Mouse (Mus musculus) testis, adult 2 months (tissue): ENCODE data around the gene Rnf19b. TPM values are rescaled to one million over a fixed set of nuclear protein-coding genes. Genes with fewer than 3 reads are reported as not detected.
A peak's percentile ranks its signal among the peaks of the same experiment; 100 is the strongest.

Source experiments
- H3K27ac ChIP-seq: fragments of 200-500 bp; 2 replicates; pipeline ENCODE4 v1.5.1; 2012; ENCODE audit warnings: low read depth, low read length; ENCODE audit not compliant: control insufficient read depth, insufficient read depth
- H3K27me3 ChIP-seq: fragments of 200-500 bp; 2 replicates; pipeline ENCODE4 v1.6.1; 2012; ENCODE audit warnings: mild to moderate bottlenecking, low read length, moderate library complexity; ENCODE audit not compliant: control insufficient read depth, insufficient read depth
- H3K36me3 ChIP-seq: fragments of 200-500 bp; 2 replicates; pipeline ENCODE4 v1.6.1; 2012; ENCODE audit warnings: mild to moderate bottlenecking, low read length; ENCODE audit not compliant: control insufficient read depth, insufficient read depth
- H3K4me1 ChIP-seq: fragments of 200-500 bp; 2 replicates; pipeline ENCODE4 v1.6.1; 2012; ENCODE audit warnings: low read length; ENCODE audit not compliant: control insufficient read depth, insufficient read depth
- H3K4me3 ChIP-seq: fragments of 200-500 bp; 2 replicates; pipeline ENCODE4 v1.5.1; 2012; ENCODE audit warnings: low read depth, mild to moderate bottlenecking, low read length, moderate library complexity, mixed read lengths; ENCODE audit not compliant: control insufficient read depth
- CTCF ChIP-seq: fragments of 200-500 bp; IDR thresholded peaks from 2 replicates; pipeline ENCODE4 v1.5.1; 2012; ENCODE audit warnings: low read depth, mild to moderate bottlenecking, inconsistent platforms, low read length, moderate library complexity; ENCODE audit not compliant: control insufficient read depth, insufficient read depth, insufficient replicate concordance
- POLR2A ChIP-seq: fragments of 200-500 bp; IDR thresholded peaks from 2 replicates; pipeline ENCODE4 v1.6.1; 2012; ENCODE audit warnings: low read depth, mild to moderate bottlenecking, inconsistent platforms, low read length, moderate library complexity; ENCODE audit not compliant: control insufficient read depth
- polyA plus RNA-seq: library from polyadenylated mRNA; depleted of rRNA; stranded (reverse); fragments of >200 nt; gene quantifications from 2 replicates; pipeline ENCODE4 v1.2.3, GENCODE M21; 2012

Rnf19b gene
- polyA plus RNA-seq, 1 experiment, result 515 TPM

DNA sequence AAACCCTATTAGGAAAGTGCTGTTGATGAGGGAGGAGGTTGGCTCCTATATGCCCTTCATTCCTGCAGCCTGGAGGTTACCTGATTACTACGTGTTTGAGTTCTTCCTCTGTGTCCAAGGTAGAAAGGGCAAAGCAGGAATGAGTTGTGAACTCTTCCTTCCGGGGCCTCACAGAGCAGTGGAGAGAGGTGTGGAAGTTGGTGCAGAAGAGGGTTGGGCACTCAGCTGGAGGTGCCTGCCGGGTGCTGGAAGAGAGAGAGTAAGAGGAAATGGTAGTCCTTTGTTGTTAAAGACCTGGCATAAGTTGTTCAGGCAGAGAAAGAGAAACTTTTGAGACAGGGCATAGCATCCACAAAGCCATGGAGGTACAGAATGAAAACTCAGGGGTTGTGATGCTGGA is 23.9 kb downstream of the Rnf19b start:
- H3K27me3 ChIP-seq, result no peaks in the 10 kb centered on the region
- no peak overlapping the region for H3K27ac ChIP-seq
- H3K4me3 ChIP-seq, result no peak overlapping the region
- peaks cover 1% of the 10 kb centered on the region; the same call in 1 of the 2 replicates for H3K36me3 ChIP-seq
- TF ChIP-seq CTCF (no peak), POLR2A (no peak)
- no peaks in the 10 kb centered on the region for H3K4me1 ChIP-seq

DNA sequence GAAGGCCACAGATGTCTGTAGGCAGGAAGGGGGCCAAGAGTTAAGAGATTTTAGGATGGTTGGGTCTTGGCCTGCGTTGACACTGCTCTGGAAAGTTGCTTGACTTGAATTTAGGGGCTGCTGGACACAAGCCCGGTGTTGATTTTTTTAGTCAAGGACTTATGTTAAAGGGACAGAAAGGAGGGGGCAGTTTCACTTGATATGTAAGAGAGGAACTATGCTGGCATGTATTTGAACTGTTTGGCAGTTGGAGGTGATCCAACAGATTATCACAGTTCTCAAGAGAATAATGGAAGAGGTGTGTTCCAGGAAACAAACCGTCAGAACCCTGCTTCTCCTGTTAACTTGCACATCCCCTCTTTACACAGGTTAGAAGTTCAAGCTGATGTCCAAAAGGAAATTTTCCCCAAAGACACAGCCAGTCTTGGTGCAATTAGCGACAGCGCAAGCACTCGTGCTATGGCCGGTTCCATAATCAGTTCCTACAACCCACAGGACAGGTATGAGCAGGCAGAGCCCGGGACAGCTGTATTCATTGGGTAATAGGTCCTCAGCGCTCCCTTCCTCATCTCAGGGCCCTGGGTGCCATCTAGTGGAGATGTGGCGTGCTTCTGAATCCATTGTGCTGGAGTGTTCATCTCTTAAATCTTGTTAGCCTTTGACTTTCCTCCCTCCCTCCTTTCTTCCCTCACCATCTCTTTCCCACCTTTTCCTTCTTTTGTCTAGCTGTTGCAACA is 24.5 kb downstream of the Rnf19b start:
- Histone ChIP-seq H3K4me3 (no peak overlapping the region), H3K27ac (no peak overlapping the region), H3K27me3 (no peaks in the 10 kb centered on the region), H3K4me1 (no peaks in the 10 kb centered on the region), H3K36me3 (peaks cover 1% of the 10 kb centered on the region; the same call in 1 of the 2 replicates)
- TF ChIP-seq CTCF (peak; percentile 54; the same call in 1 of the 2 replicates), POLR2A (no peak)

DNA sequence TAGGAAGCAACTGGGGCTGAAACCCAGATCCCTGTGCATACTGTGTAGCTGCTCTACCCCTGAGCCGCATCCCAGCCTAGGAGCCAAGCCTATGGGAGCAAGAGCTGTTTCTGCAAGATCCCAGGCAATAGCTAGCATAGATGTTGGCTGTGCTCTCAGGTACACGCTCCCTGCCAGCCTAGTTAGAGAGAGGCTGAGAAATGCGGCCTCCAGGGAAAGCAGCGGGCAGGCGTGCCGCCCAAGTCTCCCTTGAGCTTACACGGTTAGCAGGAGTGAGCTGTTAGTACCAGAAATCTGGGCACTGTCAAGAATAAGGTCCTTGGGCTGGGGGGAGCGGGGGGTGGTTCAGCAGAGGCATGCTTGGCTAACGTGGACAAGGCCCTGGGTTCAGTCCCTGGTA is 26.8 kb downstream of the Rnf19b start:
- H3K27me3 ChIP-seq, result no peaks in the 10 kb centered on the region
- peaks cover 1% of the 10 kb centered on the region; the same call in 1 of the 2 replicates for H3K36me3 ChIP-seq
- H3K4me1 ChIP-seq, result no peaks in the 10 kb centered on the region
- no peak overlapping the region for H3K27ac ChIP-seq
- H3K4me3 ChIP-seq, result no peak overlapping the region
- no peak for TF ChIP-seq POLR2A
- TF ChIP-seq CTCF, result no peak

DNA sequence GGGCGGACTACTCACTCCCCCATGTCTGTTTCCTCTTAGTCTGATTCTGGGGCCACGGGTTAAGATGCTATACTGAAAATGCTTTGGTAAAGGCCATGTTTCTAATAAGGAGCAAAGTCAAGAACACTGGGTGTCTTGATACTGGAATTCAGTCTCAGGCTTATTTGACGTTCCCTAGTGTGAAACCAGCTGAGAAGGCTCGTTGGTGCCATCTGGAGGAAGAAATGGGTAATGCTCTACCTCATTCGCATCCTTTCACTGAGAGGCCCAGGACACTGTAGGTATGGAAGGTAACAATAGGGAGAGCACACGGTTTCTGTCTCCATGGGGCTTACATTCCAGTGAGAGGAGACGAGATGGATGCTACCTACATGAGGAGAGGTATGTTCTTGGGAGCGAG is 28.0 kb downstream of the Rnf19b start:
- no peak overlapping the region for H3K4me3 ChIP-seq
- TF ChIP-seq CTCF (peak; percentile 28; the same call in 1 of the 2 replicates), POLR2A (no peak)
- H3K27ac ChIP-seq, result no peak overlapping the region
- no peaks in the 10 kb centered on the region for H3K27me3 ChIP-seq
- H3K4me1 ChIP-seq, result no peaks in the 10 kb centered on the region
- no peaks in the 10 kb centered on the region; the same call in 1 of the 2 replicates for H3K36me3 ChIP-seq

DNA sequence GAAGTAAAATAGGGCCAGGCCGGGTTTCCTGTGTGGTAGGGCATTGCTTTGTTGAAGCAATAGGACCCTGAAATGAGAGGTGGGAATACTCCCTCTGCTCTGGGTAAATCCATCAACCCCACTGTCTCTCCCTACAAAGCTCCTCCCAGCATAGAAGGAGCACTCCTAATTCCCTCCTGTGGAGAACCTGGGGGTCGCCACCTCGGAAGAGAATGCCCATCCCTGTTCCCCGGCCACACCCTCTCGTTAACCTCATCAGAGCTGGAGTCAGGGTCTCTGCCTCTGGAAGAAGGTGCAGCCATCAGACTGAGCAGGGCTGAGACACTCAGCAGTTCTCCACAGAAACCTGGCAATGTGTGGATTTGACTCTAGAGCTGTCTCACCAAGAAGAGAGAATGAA is 29.8 kb downstream of the Rnf19b start:
- Histone ChIP-seq H3K27ac (no peak overlapping the region), H3K36me3 (no peaks in the 10 kb centered on the region), H3K4me3 (no peak overlapping the region), H3K27me3 (no peaks in the 10 kb centered on the region), H3K4me1 (no peaks in the 10 kb centered on the region)
- TF ChIP-seq CTCF (no peak), POLR2A (no peak)

DNA sequence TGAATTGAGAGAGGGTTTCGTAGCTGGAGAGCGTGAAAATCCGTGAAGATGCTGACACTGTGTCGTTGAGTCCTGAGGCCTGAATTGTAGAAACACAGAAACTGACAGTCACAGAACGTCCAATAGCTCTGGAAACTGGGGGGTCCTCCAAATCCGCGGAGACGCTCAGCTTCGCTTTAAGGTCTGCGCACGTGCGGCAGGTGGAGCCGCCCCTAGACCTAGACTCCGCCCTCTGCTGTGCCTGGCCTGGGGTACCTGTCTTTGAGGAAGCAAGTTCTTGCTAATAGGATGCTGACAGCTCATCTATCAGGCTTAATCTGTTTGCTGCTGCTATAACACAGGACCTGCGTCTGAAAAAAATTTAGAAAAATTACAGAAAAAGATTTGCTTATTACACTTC is 37.2 kb downstream of the Rnf19b start:
- H3K4me1 ChIP-seq, result no peaks in the 10 kb centered on the region; the same call in 1 of the 2 replicates
- H3K27ac ChIP-seq, result no peak overlapping the region
- H3K36me3 ChIP-seq, result no peaks in the 10 kb centered on the region
- TF ChIP-seq CTCF (no peak), POLR2A (no peak)
- H3K4me3 ChIP-seq, result no peak overlapping the region
- H3K27me3 ChIP-seq, result no peaks in the 10 kb centered on the region

DNA sequence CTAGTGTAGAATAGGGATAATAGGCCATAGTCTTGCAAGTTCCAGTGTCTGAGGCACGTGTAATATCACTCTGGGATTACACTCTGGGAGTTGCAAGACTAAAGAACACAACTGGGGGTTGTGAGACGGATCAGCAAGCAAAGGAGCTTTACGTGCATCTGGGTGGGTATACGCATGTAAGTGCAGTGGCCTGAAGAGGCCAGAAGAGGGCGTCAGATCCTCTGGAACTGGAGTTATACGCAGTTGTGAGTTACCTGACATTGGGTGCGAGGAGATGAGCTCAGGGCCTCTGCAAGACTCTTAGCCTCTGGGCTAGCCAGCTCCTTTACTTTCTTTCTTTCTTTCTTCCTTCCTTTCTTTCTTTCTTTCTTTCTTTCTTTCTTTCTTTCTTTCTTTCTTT is 38.9 kb downstream of the Rnf19b start:
- Histone ChIP-seq H3K4me3 (no peak overlapping the region), H3K4me1 (no peaks in the 10 kb centered on the region; the same call in 1 of the 2 replicates), H3K36me3 (no peaks in the 10 kb centered on the region), H3K27ac (no peak overlapping the region), H3K27me3 (no peaks in the 10 kb centered on the region)
- peak; percentile 38; the same call in 1 of the 2 replicates for TF ChIP-seq CTCF
- TF ChIP-seq POLR2A, result no peak
